Mouse (Mus musculus) olfactory bulb, adult 2 months (tissue): ENCODE data around the gene Cep95.
"Not testable (repeated sequence)": the region's sequence is repeated elsewhere in the genome, so short reads cannot be mapped to it uniquely, and the experiment has no call there.

Experiments used
- CTCF ChIP-seq: fragments of 200-500 bp; IDR thresholded peaks from 2 replicates; pipeline ENCODE4 v1.5.1; 2012; ENCODE audit warnings: low read depth, mild to moderate bottlenecking, low read length, moderate library complexity; ENCODE audit not compliant: insufficient read depth
- POLR2A ChIP-seq: fragments of 200-500 bp; IDR thresholded peaks from 2 replicates; pipeline ENCODE4 v1.6.1; 2012; ENCODE audit warnings: mild to moderate bottlenecking, low read depth, low read length, moderate library complexity; ENCODE audit not compliant: insufficient read depth

DNA sequence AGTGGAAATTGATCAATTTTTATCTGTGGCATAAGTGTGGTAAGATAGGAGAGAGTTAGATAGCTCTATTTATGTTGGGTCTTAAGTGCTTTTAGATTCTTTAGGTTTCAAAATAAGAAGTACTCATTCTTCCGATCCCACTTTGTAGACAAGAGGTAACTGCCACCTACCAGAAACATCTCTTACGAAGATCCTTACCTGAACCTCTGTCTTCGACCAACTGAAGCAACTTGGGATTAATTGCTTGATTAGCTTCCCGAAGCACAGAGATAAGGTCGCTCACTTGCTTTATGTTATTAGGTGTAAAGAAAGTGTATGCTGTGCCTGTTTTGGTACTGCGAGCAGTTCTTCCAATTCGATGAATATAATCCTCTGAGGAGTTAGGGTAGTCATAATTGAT lies 6.8 kb upstream of the Cep95 start:
- not testable (repeated sequence) for TF ChIP-seq POLR2A, CTCF
